Mouse (Mus musculus) embryo, embryonic 10 days (tissue): Measurements from ENCODE around the gene Tbcel.

Experiments used
- DNase-seq: peaks from one replicate; pipeline ENCODE4 v3.0.0-alpha.2; 2015; ENCODE audit warnings: low spot score

The Tbcel gene

GRCm38 (mm10) chr9:42486913-42487312 lies 20.7 kb downstream of the Tbcel start:
- no peak for DNase-seq

GRCm38 (mm10) chr9:42484667-42485066 lies 22.9 kb downstream of the Tbcel start:
- no peak for DNase-seq

- no peak for DNase-seq
Observed at GRCm38 (mm10) chr9:42482944-42483343, 24.7 kb downstream of the Tbcel start.

DNA sequence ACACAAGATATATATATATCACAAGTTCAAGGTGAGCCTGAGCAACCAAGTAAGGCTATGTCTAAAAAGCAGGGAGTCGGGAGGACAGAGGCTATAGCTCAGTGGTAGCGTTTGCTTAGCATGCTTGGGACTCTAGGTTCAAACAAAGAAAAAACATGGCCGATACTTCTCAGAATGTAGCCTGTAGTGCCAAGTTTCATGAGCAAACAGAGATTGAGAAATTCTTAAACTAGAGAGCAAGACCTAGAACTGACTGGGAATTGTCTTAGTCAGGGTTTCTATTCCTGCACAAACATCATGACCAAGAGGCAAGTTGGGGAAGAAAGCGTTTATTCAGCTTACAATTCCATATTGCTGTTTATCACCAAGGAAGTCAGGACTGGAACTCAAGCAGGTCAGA lies 31.4 kb downstream of the Tbcel start:
- no peak for DNase-seq

GRCm38 (mm10) chr9:42474244-42474643 lies 33.4 kb downstream of the Tbcel start:
- no peak for DNase-seq

- DNase-seq, result peak; percentile 99
Observed at GRCm38 (mm10) chr9:42471921-42472747, 35.5 kb downstream of the Tbcel start.

DNA sequence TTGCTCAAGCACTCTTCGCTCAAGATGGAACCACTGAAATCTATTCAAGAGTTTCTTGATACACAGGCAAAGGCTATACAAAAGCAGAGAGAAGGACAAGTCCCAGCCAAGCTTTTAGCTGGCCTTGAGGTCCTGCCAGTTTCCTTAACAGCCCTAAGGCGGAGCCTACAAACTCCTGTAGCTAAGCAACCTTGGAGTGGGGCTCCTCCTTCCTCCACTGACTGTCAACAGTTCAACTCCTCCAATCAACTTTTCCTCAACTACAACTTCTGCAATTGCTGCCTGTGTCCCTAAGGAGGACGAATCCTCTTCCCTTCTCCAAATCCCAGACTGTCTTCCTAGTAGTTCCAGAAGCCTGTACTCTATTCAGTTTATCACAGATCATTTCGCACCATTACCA lies 36.4 kb downstream of the Tbcel start:
- DNase-seq, result peak; percentile 16

GRCm38 (mm10) chr9:42469323-42469722 lies 38.3 kb downstream of the Tbcel start:
- no peak for DNase-seq

DNA sequence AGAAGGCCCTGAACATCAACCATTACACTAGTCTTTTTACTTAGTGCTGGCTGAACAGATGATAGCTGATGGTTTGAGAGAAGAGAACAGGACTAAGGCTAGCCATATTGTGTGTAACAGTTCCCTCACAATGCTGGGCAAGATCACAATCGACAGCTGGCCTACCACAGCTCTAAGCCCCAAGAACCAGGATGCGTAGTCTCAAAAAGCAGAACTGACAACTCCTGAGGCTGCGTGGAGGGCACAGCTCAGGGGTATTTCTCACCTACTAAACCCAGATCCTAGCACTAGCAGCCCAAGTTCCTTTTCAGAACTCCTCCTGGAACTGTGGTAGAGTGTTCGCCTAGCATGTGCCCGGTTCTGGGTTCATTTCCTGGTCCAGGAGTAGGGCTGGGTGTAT lies 39.2 kb downstream of the Tbcel start:
- DNase-seq, result no peak

DNA sequence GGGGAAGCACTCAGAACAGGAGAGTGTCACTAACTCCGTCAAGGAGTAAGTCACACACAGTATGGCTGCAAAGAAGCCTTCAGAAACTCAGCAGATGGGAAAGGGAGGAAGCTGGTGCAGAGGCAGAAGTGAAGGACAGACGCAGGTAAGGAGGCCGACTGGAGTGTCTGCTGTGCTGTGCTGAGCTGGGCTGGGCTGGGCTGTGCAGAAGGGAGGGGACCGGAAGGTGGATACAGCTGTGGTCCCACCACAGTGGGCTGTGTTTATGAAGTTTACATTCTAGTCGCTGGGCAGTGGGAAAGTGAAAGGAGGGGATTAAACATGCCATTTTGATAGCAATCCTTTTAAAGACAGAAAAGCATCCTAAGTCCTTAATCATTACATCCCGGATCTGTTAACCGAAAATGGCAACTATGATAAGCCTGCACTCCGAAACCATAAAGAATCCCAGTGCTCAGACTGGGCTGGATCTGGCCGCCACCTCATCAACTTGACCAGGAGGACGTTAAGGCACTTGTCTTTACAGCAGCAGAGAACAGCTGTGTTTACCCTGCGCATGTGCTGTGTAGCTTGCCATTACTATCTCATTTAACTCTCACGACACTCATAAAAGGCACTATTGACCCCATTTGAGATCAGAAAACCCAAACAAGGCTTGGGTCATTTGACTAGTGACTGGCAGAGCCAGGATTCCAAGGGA lies 40.3 kb downstream of the Tbcel start:
- DNase-seq, result no peak

DNA sequence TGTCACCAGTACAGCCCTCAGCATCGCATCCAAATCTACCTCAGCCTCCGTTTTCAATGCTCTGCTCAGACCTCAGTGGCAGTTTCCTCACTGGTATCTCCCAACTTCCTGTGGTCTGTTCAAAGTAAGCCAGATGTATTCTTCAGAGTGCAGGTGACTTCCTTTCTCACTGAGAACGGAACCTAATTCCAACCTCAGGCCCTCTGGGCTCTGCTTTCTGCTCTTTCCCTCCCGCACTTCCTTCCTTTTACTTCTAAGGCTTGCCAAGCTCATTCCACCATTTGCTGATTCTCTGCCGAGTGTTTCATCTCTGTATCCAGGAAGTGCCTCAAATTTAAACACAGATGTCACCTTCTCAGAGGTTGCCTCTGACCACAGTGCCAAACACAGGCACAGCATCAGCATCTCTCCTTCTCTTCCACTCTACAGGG lies 41.9 kb downstream of the Tbcel start:
- DNase-seq, result no peak

GRCm38 (mm10) chr9:42464181-42464580 lies 43.4 kb downstream of the Tbcel start:
- no peak for DNase-seq

DNA sequence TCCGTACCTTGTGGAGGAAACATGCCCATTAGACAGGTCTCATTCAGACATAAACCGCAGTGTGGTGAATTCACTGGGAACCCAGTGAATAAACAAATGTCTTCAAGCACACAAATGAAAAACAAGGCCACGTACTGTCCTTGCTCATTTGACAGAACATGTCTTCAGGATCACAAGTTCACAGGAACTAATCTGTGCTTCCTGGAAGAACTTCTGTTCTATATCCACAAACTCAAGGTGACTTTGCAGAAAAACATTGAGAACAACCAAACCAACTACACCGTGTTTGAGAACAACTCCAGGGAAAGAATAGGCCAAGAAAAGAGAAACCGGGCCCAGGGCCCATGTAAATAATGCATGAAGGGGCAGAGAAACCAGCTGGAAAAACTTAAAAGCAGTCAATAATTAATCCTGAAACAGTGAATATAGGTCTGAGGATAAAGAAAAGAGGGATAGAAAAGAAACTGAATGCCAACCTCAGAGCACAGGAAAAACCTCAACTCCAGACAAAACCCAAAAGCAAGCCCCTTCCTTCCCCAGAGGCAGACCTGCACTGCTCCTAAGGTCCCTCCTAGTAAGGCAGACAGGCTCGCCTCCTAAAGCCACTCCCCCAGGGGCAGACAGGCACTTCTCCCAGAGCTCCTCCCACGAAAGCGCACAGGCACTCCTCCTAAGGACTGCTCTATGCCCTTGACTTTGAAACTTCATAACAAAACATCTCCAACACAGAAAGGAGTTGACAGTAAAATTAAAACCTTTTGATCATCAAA lies 44.2 kb downstream of the Tbcel start:
- peak; percentile 57 for DNase-seq

- no peak for DNase-seq
Observed at GRCm38 (mm10) chr9:42462585-42463219, 44.9 kb downstream of the Tbcel start.

GRCm38 (mm10) chr9:42461390-42462108 lies 46.1 kb downstream of the Tbcel start:
- peak; percentile 51 for DNase-seq

DNA sequence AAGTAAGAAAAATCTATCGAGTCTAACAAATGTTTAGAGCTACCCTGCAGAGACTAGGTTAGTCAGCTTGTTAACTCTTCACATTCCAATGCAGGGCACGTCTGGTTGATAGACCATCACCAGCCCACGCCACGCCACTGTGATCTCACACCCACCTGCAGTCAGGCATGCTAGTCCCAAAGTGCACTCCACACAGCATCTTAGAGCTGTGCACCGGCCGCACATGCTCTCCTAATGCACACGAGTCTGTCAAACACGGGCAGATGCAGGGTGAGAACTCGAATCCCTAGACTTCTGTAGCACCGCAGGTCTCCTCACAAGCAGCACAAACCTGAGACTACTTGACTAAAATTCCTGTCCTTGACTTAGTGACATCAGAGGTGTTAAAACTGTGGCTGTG lies 47.3 kb downstream of the Tbcel start:
- no peak for DNase-seq

- DNase-seq, result no peak
Observed at GRCm38 (mm10) chr9:42459736-42460135, 47.9 kb downstream of the Tbcel start.

GRCm38 (mm10) chr9:42458741-42459515 lies 48.7 kb downstream of the Tbcel start:
- DNase-seq, result no peak

DNA sequence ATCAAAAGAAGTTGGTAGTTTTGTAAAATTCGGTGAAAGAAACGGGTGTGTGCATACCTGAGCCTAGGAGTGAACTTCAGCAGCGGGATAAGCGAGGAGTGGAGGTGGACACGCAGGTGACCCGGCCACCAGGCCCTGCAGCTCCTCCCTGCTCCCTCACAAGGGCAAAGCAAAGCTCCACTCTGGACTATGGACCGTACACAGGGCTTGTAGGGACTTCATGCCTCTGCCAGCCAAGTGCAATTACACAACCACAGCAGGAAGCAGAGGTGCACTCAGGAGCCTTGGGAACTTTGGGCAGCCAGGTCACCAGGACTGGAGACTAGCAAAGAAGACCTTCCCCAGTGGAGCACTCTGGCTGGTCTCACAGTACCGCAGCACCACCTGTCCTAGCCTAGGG lies 50.1 kb downstream of the Tbcel start:
- no peak for DNase-seq

- no peak for DNase-seq
Observed at GRCm38 (mm10) chr9:42454364-42454763, 53.2 kb downstream of the Tbcel start.

DNA sequence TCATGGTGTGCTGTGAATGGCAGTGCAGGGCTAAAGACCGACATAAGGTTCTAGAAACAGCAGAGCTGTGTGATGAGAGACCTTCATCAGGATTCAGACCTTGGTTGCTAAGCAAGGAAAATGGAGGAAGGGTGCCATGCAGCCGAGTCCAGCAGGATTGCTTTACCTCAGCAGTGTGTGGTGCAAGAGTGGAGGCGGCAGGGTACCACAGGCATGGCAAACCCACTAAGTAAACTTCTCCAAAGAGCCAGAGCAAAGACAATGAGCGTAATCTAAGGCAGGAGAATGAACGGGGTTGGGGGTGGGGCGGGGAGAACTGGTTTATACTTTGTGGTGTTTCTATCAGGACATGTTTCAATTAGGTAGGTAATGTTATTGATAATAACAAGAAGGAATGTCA lies 58.6 kb downstream of the Tbcel start:
- no peak for DNase-seq
